Mouse (Mus musculus) frontal cortex, adult (tissue): ENCODE measurements around the gene Rbak.
A peak's percentile ranks its signal among the peaks of the same experiment; 100 is the strongest.
"Not testable (repeated sequence)": the region's sequence is repeated elsewhere in the genome, so short reads cannot be mapped to it uniquely, and the experiment has no call there.

Source experiments
- ATAC-seq: cut with Nextera tagmentation; 2 replicates; pipeline ENCODE4 v1.9.2; 2017; ENCODE audit warnings: mild to moderate bottlenecking, moderate library complexity, mixed read lengths; ENCODE audit not compliant: low TSS enrichment

Rbak gene

GRCm38 (mm10) chr5:143134216-143135010, 46.2 kb downstream of the Rbak start:
- ATAC-seq: not testable (repeated sequence)

- no peak for ATAC-seq
These were observed 47.5 kb downstream of the Rbak start for GRCm38 (mm10) chr5:143132935-143133514.

- ATAC-seq: no peak
These were observed 50.2 kb downstream of the Rbak start for GRCm38 (mm10) chr5:143130342-143130741.

- ATAC-seq: no peak
These were observed 51.5 kb downstream of the Rbak start for GRCm38 (mm10) chr5:143129101-143129500.

GRCm38 (mm10) chr5:143127837-143128236, 52.7 kb downstream of the Rbak start:
- ATAC-seq: no peak

GRCm38 (mm10) chr5:143126908-143127307, 53.7 kb downstream of the Rbak start:
- no peak for ATAC-seq

GRCm38 (mm10) chr5:143126089-143126488, 54.5 kb downstream of the Rbak start:
- ATAC-seq: no peak

GRCm38 (mm10) chr5:143125601-143126000, 55.0 kb downstream of the Rbak start:
- peak; percentile 52; the same call in 1 of the 2 replicates for ATAC-seq

- no peak for ATAC-seq
These were observed 55.7 kb downstream of the Rbak start for GRCm38 (mm10) chr5:143124805-143125378.

- no peak for ATAC-seq
These were observed 57.9 kb downstream of the Rbak start for GRCm38 (mm10) chr5:143122673-143123072.
